Mouse (Mus musculus): ENCODE data around the gene Ndufc2.
A peak's percentile ranks its signal among the peaks of the same experiment; 100 is the strongest.

Ndufc2 gene

GRCm38 (mm10) chr7:97399960-97400715 is at the start of gene Ndufc2:
Ndufc2 (plus strand) TSS chr7:97400003.
- DNase-seq (ENCODE audit: low spot score): peak; percentile 71

DNA sequence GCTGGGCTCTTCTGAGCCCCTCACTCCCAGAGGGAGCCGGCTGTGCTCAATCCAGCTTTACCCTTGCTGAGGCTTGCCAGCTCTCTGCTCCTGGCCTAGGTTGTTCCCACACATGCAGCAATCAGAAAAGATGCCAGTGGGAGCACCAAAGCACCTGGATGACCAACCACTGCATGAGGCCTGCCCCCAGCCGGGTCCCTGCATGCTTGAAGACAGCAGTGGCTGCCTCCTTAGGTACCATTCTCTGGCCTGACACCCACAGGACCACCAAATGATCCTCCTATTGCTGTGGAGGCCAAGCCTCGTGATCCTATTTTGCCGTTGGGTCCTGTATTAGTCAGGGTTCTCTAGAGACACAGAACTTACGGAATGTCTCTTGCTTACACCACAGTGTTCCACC is 48.9 kb upstream of the Ndufc2 start:
- no peak for DNase-seq (ENCODE audit: low spot score)

GRCm38 (mm10) chr7:97351792-97352513 is 47.9 kb upstream of the Ndufc2 start:
- DNase-seq (ENCODE audit: low spot score): no peak

DNA sequence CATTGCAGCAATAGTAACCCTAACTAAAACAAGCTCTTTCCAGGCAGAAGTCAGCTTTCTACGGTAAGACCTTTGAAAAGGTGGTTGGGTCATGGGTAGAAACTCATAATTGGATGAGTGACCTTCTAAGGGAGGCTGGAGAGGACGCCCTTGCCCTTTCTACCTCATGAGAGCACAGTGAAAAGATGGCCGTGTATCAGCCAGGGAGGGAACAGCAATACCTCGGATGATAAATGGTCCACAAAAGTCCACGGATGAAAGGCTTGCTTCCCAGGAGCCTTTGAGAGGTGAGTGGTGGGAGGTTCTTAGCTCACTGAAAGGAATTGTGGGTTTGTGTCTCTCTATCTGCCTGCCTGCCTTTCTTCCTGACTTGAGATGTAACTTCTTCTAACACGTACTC is 46.4 kb upstream of the Ndufc2 start:
- no peak for DNase-seq (ENCODE audit: low spot score)

DNA sequence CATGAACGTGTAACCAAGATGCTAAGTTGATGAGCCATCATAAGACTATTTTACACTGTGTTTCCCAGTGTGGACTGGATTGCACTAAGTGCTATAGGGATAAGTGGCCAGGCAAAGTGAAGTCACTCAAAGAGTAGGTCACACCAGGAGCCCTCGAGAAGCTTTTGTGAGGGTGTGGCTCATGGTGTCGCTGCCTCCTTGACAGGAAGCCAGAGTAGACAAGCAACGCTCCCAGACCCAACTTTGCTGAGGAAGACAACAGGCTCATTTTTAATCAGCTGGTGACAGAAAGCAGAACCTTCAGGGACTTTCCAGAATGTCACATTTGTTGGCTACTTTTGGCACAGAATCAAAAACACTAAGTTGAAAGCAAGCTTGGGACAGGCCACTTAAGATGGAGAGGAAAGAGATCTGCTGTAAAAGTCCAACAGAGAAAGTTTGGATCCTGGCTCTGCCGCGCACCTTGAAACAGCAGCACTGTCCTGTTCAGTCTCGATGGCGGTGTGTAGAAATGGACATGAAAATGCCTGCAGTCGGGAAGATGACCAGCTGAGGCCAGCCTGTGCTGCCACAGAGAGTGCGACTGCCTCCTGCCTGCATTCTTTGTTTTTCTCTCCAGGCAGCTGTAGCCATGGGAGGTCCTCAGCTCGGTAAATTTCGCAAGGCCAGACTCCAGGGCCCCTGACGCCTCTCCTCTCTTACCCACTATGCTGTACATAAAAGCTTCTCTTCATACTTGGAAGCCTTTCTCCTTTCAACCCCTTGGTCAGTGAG is 44.5 kb upstream of the Ndufc2 start:
- DNase-seq (ENCODE audit: low spot score): no peak

- DNase-seq (ENCODE audit: low spot score): no peak
These were observed 43.5 kb upstream of the Ndufc2 start for GRCm38 (mm10) chr7:97356253-97356652.

- no peak for DNase-seq (ENCODE audit: low spot score)
These were observed 42.9 kb upstream of the Ndufc2 start for GRCm38 (mm10) chr7:97356875-97357276.

DNA sequence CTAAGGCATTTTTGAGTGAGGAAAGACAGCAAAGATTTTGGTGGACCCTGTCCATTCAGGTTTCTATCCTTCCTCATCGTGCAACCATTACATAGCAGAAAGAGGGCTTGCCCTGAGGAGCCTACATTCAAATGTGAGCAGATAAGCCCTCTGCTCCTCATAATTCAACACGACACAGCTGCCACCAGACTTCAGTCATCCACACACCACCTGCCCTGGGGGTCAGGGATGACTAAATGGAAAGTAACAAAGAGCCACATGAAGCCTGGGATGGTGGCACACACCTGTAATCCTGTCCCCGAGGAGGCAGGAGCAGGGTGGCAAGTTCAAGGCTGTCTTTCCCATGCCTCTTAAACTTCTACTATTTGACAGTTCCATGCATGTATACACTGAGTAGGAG is 42.0 kb upstream of the Ndufc2 start:
- no peak for DNase-seq (ENCODE audit: low spot score)

DNA sequence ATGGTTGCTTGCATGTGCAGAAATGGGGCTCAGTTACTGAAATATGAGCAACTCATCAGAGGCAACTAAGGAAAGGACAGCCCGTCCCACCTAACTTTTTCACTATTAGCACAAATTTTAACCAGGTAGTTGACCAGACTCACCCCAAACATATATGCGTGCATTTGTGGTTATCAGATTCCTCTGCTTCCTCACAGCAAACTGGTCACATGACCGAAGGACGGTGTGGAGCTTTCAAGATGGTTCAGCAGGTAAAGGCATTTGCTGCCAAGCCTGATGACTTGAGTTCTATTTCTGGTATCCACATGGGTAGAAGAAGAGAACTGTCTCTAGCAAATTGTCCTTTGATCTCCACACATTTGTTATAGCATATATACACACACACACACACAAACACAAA is 41.5 kb upstream of the Ndufc2 start:
- DNase-seq (ENCODE audit: low spot score): no peak

- no peak for DNase-seq (ENCODE audit: low spot score)
These were observed 39.6 kb upstream of the Ndufc2 start for GRCm38 (mm10) chr7:97360166-97360565.

DNA sequence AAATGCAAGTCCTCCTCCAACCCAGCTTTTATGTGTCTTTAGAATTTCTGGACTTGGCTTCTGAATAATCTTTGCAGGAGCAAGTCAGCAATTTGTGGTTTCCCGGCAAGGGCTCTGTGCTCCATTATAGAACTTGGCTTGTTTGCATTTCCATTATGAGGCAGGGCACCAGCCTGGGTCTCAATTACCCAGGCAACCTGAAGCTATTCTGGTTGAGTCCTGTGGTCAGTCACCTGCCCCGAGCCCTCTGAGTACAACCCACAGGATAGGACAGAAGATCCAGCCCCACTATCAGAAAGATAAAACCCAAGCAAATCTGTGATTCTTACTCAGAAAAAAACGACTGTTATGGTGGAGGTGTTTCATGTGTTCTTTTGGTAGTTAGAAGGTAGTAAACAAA is 38.8 kb upstream of the Ndufc2 start:
- no peak for DNase-seq (ENCODE audit: low spot score)

GRCm38 (mm10) chr7:97361467-97361866 is 38.3 kb upstream of the Ndufc2 start:
- DNase-seq (ENCODE audit: low spot score): peak; percentile 43

GRCm38 (mm10) chr7:97365887-97366286 is 33.9 kb upstream of the Ndufc2 start:
- DNase-seq (ENCODE audit: low spot score): no peak

DNA sequence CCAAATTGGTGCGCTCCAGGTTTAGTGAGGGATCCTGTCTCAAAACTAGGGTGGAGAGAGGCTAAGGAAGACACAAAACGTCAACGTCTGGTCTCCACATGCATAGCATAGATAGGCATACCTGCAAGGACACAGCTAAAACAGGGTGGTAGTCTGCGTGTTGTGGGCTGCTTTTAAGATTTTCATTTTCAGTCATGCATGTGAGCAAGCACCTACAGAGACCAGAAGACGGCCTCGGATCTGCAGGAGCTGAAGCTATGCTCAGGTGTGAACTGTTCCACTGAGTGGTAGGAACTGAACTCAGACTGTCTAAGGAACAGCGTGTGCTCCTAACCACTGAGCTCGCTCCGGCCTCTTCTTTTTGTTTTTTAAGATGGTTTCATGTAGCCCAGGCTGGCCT is 24.7 kb upstream of the Ndufc2 start:
- no peak for DNase-seq (ENCODE audit: low spot score)

DNA sequence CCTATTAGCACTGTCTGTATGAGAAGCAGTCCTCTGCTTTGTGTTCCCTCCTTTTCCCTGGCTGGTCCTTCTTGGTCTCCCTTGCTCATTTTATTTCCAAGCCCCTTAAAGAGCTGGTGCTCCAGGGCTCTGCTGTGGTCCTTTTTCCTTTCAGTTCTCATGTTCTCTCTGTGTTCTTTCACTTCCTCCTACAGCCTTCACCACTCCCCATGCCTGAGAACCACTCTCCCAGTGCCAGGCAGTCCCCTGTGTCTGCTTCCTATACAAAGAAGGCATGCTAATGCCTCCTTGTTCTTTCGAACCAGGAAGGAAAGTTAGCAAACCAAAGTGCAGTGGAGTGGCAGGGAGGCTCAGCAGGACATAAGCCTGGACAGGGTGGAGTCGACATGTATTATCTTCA is 23.9 kb upstream of the Ndufc2 start:
- DNase-seq (ENCODE audit: low spot score): no peak

- no peak for DNase-seq (ENCODE audit: low spot score)
These were observed 20.5 kb upstream of the Ndufc2 start for GRCm38 (mm10) chr7:97379304-97379703.

DNA sequence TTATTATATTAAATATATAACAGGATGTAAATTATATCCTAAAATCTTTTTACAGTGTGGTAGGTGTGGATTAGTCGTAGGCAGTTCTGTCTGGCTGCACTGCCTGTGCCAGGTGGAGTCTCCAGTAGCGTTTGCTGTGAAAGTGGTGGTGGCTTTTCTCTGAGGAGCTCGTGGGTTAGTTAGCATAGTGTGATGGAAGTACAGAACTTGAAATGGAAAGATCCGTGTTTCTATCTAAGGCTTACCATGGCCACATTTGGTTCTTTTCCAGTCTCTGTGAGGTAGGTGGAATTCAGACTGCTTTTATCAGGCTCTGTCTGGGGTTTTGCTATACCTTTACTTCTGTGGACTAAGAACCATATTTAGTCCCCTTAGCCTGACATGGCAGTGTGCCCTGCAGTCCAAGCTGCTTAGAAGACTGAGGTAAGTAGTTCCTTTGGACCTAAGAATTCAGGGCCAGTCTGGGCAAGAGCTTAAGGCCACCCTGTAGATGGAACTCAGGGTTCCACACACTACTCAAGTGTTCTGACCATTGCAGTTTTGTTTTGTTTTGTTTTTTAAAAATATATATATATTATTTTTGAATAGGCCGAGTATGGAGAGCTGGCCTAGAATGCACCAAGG is 19.2 kb upstream of the Ndufc2 start:
- DNase-seq (ENCODE audit: low spot score): no peak

DNA sequence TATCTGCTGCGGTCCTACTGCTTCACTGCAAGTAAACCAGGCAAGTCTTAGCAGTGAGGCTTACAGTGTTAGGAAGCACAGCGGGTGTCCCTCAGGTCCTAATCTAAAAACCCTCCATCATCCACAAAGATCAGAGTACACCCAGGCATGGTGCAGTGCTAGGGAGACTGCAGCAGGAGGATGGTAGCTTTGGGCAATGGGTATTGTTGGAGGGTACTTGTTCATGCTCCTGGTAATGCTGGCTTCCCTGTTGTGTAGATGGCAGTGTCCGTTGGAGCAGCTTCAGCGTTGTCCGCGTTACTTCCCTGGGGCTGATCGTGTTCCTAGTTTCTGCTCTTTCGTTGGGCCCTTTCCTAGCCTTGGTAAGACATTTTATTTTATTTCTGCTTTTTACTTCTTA is 17.1 kb upstream of the Ndufc2 start:
- no peak for DNase-seq (ENCODE audit: low spot score)

DNA sequence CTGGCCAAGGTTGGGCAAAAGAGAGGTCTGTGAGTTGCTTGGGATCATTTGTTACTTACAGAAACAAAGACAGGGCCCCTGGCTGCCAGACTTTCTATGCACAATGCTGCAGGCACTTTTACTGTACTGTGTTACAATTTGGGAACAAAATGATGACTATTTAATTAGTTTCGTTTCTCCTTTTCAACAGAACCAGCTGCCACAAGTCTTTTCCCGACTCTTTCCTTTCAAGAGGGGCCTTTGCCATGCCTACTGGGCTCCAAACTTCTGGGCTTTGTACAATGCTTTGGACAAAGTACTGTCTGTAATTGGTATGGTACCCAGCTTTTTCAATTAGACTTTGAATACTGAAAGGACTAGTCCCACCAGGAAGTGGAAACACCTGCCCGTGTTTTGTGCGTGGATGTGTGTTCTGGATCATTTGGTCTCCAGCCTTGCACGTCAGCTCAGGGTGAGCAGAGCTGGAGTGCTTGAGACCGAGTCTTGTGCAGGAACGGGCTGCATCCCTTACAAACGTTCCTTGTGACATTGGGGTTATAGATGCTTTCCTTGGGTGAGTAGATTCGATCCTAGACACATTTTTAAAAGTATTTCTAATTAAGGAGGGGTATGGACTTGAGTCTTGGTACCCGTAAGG is 16.2 kb upstream of the Ndufc2 start:
- DNase-seq (ENCODE audit: low spot score): no peak

GRCm38 (mm10) chr7:97386106-97386805 is 13.5 kb upstream of the Ndufc2 start:
- DNase-seq (ENCODE audit: low spot score): no peak

DNA sequence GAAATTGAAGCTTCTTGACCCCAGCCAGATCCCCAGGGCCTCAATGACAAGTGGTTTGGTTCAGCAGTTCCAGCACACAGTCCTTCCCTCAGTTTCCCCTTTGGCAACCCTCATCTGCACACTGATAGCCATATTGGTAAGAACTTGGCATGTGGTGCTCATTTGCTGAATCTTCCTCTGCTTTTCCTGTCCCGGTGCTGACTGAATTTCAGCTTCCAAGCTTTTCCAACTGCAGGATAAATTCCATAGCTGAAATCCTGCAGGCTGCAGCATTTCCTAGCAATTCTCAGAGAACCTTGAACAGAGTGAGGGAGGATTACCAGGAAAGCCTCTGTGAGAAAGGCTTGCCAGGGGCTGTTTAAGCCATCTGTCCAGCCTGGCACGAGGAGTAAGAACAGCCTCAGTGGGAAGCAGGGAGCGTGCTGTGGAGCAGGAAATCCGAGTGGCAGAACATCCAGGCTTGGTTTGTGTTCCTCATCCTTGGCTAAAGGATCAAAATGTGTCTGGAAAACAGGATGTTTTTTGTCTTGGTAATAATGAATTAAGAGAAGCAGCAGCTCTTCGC is 12.9 kb upstream of the Ndufc2 start:
- DNase-seq (ENCODE audit: low spot score): no peak
